Mouse (Mus musculus) liver, postnatal 0 days (tissue): ENCODE data around the gene Wdr34. TPM values are rescaled to one million over a fixed set of nuclear protein-coding genes. Genes with fewer than 3 reads are reported as not detected.
A peak's percentile ranks its signal among the peaks of the same experiment; 100 is the strongest.

Experiments
- ATAC-seq: fragments of 200-750 bp; cut with Nextera tagmentation; 2 replicates; pipeline ENCODE4 v1.8.0; 2017; ENCODE audit warnings: mild to moderate bottlenecking, moderate library complexity
- DNase-seq: peaks from one replicate; pipeline ENCODE4 v3.0.0-alpha.2; 2016
- H3K27ac ChIP-seq: fragments of 300-500 bp; sonication (generic); 2 replicates; pipeline ENCODE4 v1.5.1; 2014; ENCODE audit warnings: antibody characterized with exemption, moderate library complexity, mild to moderate bottlenecking, low read depth
- H3K27me3 ChIP-seq: fragments of 300-500 bp; sonication (generic); 2 replicates; pipeline ENCODE4 v1.6.1; 2014; ENCODE audit warnings: low read length, control low read depth, mixed read lengths; ENCODE audit not compliant: insufficient read depth
- H3K36me3 ChIP-seq: fragments of 300-500 bp; sonication (generic); replicated peaks from 2 replicates; pipeline ENCODE4 v1.6.1; 2014; ENCODE audit warnings: mild to moderate bottlenecking, control low read depth, low read length, moderate library complexity, mixed read lengths; ENCODE audit not compliant: insufficient read depth
- H3K4me1 ChIP-seq: fragments of 300-500 bp; sonication (generic); 2 replicates; pipeline ENCODE4 v1.6.1; 2014; ENCODE audit warnings: antibody characterized with exemption, mild to moderate bottlenecking, control low read depth; ENCODE audit not compliant: insufficient read depth
- H3K4me2 ChIP-seq: fragments of 300-500 bp; sonication (generic); 2 replicates; pipeline ENCODE4 v1.6.1; 2014; ENCODE audit warnings: low read depth, mild to moderate bottlenecking, low read length, moderate library complexity, mixed read lengths
- H3K4me3 ChIP-seq: fragments of 300-500 bp; sonication (generic); 2 replicates; pipeline ENCODE4 v1.5.1; 2014; ENCODE audit warnings: low read depth, low read length
- H3K9ac ChIP-seq: fragments of 300-500 bp; sonication (generic); replicated peaks from 2 replicates; pipeline ENCODE4 v1.6.1; 2014; ENCODE audit warnings: mild to moderate bottlenecking, moderate library complexity
- H3K9me3 ChIP-seq: fragments of 300-500 bp; sonication (generic); 2 replicates; pipeline ENCODE4 v1.6.1; 2016; ENCODE audit warnings: mild to moderate bottlenecking, control low read depth, low read length, mixed read lengths
- CTCF ChIP-seq: sonication (generic); IDR thresholded peaks from 2 replicates; pipeline ENCODE4 v1.5.1; 2016; ENCODE audit warnings: antibody characterized with exemption, low read depth
- EP300 ChIP-seq: IDR thresholded peaks from 2 replicates; pipeline ENCODE4 v1.6.1; 2016; ENCODE audit warnings: antibody characterized with exemption, low read depth, mild to moderate bottlenecking
- WGBS: fragments of 180-500 bp; shearing (Covaris S2); extraction: QIAGEN DNeasy Blood & Tissue Kit; methylation state at CpG from one replicate; pipeline ENCODE4 v1.1.7; 2014; ENCODE audit not compliant: insufficient replicate concordance; 5-methylcytosine and 5-hydroxymethylcytosine counted together
- polyA plus RNA-seq: library from polyadenylated mRNA; unstranded; fragments of >200 nt; fragmentation: Nextera tagmentation; extraction: Ambion mirVana; gene quantifications from 2 replicates; pipeline ENCODE4 v1.2.1, GENCODE M21; 2015

The Wdr34 gene
- polyA plus RNA-seq, 1 experiment from 2014 or later, result 6.6 TPM

GRCm38 (mm10) chr2:30063235-30063634 lies 14.6 kb upstream of the Wdr34 start:
- H3K27me3 ChIP-seq, result no peaks in the 10 kb centered on the region
- peak overlapping the region; percentile 80 for H3K9ac ChIP-seq
- 1% methylated on average over 8 of the region's 8 CpGs for WGBS
- no peaks in the 10 kb centered on the region; the same call in 1 of the 2 replicates for H3K36me3 ChIP-seq
- peak overlapping the region; percentile 54 for H3K4me3 ChIP-seq
- no peaks in the 10 kb centered on the region for H3K9me3 ChIP-seq
- no peak for ATAC-seq
- TF ChIP-seq CTCF (no peak), EP300 (no peak)
- peak overlapping the region; percentile 93 for H3K27ac ChIP-seq
- peaks cover 37% of the 10 kb centered on the region for H3K4me1 ChIP-seq
- H3K4me2 ChIP-seq, result peak overlapping the region; percentile 94
- DNase-seq, result no peak

GRCm38 (mm10) chr2:30062249-30063093 lies 13.8 kb upstream of the Wdr34 start:
- H3K36me3 ChIP-seq, result no peaks in the 10 kb centered on the region
- H3K27ac ChIP-seq, result peak overlapping the region; percentile 93
- peak overlapping the region; percentile 54 for H3K4me3 ChIP-seq
- DNase-seq (peak; percentile 69), ATAC-seq (peak; percentile 12; the same call in 1 of the 2 replicates)
- H3K9ac ChIP-seq, result peak overlapping the region; percentile 80
- peaks cover 32% of the 10 kb centered on the region for H3K4me1 ChIP-seq
- no peaks in the 10 kb centered on the region for H3K27me3 ChIP-seq
- H3K4me2 ChIP-seq, result peak overlapping the region; percentile 94
- no peaks in the 10 kb centered on the region for H3K9me3 ChIP-seq
- TF ChIP-seq CTCF (no peak), EP300 (no peak)
- under 1% methylated on average over 40 of the region's 40 CpGs for WGBS

DNA sequence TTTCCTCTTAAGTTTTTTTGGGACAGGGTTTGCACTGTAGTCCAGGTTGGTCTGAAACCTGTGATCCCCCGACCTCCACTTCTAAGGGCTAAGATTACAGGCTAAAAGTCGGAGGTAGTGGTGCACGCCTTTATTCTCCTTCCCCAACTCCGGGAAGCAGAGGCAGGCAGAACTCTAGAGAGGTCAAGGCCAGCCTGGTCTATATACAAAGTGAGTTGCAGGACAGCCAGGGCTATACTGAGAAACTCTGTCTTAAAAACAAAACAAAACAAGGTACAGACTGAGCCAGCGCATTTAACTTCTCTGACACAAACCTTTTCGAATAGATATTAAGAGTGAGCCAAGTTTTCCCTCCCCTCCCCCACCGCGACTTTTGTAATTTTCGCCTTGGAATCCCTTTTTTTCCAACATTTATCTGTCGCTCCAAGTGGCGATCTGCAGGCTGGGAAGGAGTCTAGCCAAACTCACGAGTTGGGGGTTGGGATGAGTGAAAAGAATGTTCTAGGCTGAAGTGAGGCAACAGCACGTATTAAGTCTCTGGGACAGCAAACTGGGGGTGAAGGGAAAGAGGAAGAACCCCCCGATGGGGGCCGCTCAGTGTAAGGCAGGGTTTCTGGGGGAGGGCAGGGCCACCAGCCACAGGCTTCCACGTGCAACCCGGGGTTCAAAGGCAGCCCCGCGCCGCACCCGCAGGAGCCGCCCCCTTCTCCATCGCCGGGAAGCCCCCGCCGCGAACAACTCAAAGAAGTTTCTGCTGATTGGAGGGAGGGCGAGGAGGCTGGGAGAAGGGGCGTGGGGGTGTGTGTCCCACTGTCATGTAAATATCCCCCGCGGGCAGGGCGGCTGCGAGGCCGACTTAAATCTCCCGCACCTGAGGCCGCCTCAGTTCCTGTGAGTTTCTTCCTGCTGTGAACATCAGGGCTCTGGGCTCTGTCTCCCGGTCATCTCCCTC lies 12.8 kb upstream of the Wdr34 start:
- Histone ChIP-seq H3K27ac (peak overlapping the region; percentile 93), H3K27me3 (no peaks in the 10 kb centered on the region), H3K4me2 (peak overlapping the region; percentile 94), H3K36me3 (no peaks in the 10 kb centered on the region), H3K4me1 (peaks cover 32% of the 10 kb centered on the region), H3K9me3 (no peaks in the 10 kb centered on the region), H3K4me3 (peak overlapping the region; percentile 54), H3K9ac (peak overlapping the region; percentile 80)
- peak; percentile 64 for DNase-seq
- no peak for TF ChIP-seq CTCF
- TF ChIP-seq EP300, result no peak
- WGBS, result 7% methylated on average over 34 of the region's 37 CpGs
- ATAC-seq, result no peak

GRCm38 (mm10) chr2:30058418-30058817 lies 9.7 kb upstream of the Wdr34 start:
- TF ChIP-seq CTCF, result no peak
- no peak for TF ChIP-seq EP300
- Histone ChIP-seq H3K9me3 (no peaks in the 10 kb centered on the region), H3K27me3 (no peaks in the 10 kb centered on the region; the same call in 1 of the 2 replicates), H3K4me1 (peaks cover 13% of the 10 kb centered on the region), H3K4me3 (no peak overlapping the region), H3K36me3 (no peaks in the 10 kb centered on the region), H3K4me2 (no peak overlapping the region), H3K9ac (no peak overlapping the region), H3K27ac (no peak overlapping the region)
- ATAC-seq, result no peak
- WGBS, result 77% methylated on average over 5 of the region's 5 CpGs
- no peak for DNase-seq

DNA sequence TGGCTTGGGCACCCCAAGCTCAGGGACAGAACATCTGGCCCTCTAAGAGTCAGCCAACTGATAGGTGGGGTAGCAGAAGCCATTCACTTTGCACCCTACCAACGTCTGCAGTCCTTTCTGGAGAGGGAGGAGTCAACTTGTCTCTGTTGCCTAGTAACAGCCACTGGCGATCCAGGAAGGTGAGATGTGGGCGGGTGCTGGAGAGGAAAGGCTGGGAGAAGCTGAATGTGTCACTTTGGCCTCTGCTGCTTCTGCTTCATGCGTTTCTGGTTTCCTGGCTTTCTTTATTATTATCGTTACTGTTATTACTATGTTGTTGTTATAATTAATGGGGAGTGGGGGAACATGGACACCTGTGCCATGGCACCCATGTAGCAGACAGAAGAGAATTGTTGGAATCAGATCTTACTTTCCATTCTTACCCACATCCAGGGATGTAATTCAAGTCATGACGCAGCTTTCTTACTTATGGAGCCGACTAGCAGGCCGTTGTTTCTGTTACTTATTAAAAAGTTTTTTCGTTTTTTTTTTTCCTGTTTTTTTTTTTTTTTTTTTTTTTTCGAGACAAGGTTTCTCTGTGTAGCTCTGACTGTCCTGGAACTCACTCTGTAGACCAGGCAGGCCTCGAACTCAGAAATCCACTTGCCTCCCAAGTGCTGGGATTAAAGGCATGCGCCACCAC lies 8.7 kb upstream of the Wdr34 start, which contains the start of gene Set:
Gene Set (plus strand): TSS at position 156 of the 682 bp plus-strand sequence.
- H3K4me2 ChIP-seq, result no peak within 1 kb of the TSS
- 45% methylated on average over 11 of the region's 12 CpGs for WGBS
- no peaks in the 10 kb centered on the region for H3K9me3 ChIP-seq
- no peak within 1 kb of the TSS for H3K4me3 ChIP-seq
- ATAC-seq (0 out of 2 replicates have a peak, but pooled peaks have one; percentile 30), DNase-seq (peak; percentile 43)
- no peaks in the 10 kb centered on the region for H3K36me3 ChIP-seq
- no peak within 1 kb of the TSS for H3K27ac ChIP-seq
- peaks cover 11% of the 10 kb centered on the region for H3K4me1 ChIP-seq
- H3K27me3 ChIP-seq, result no peaks in the 10 kb centered on the region; the same call in 1 of the 2 replicates
- no peak for TF ChIP-seq EP300
- TF ChIP-seq CTCF, result no peak
- no peak within 1 kb of the TSS for H3K9ac ChIP-seq
